Mouse (Mus musculus): Measurements from ENCODE around the gene Runx1.

- TF ChIP-seq EP300 (IDR thresholded peaks at IDR 0.05; ENCODE audit: low read depth) = no peak
- no peak for TF ChIP-seq CTCF (IDR thresholded peaks at IDR 0.05; ENCODE audit: low read depth)
These were observed 120.1 kb downstream of the Runx1 start for GRCm38 (mm10) chr16:92705564-92706458.

Data from liver, postnatal 0 days (tissue).